Mouse (Mus musculus) liver, embryonic 16.5 days (tissue): ENCODE measurements around the gene Pin4. TPM values are rescaled to one million over a fixed set of nuclear protein-coding genes. Genes with fewer than 3 reads are reported as not detected.
A peak's percentile ranks its signal among the peaks of the same experiment; 100 is the strongest.
"Not testable (repeated sequence)": the region's sequence is repeated elsewhere in the genome, so short reads cannot be mapped to it uniquely, and the experiment has no call there.

Experiments
- ATAC-seq: fragments of 200-750 bp; cut with Nextera tagmentation; 2 replicates; pipeline ENCODE4 v1.8.0; 2017; ENCODE audit warnings: low read depth, mild to moderate bottlenecking, moderate number of reproducible peaks, moderate library complexity
- H3K27ac ChIP-seq: fragments of 300-500 bp; sonication (generic); 2 replicates; pipeline ENCODE4 v1.5.1; 2014; ENCODE audit warnings: mild to moderate bottlenecking, low read length
- H3K27me3 ChIP-seq: fragments of 300-500 bp; sonication (generic); 2 replicates; pipeline ENCODE4 v1.6.1; 2014; ENCODE audit warnings: low read depth, low read length, mixed read lengths; ENCODE audit not compliant: control insufficient read depth, insufficient read depth
- H3K36me3 ChIP-seq: fragments of 300-500 bp; sonication (generic); 2 replicates; pipeline ENCODE4 v1.6.1; 2014; ENCODE audit warnings: mild to moderate bottlenecking; ENCODE audit not compliant: control insufficient read depth, insufficient read depth
- H3K4me1 ChIP-seq: fragments of 300-500 bp; sonication (generic); 2 replicates; pipeline ENCODE4 v1.6.1; 2014; ENCODE audit warnings: low read depth, low read length, mixed read lengths; ENCODE audit not compliant: control insufficient read depth
- H3K4me2 ChIP-seq: fragments of 300-500 bp; sonication (generic); 2 replicates; pipeline ENCODE4 v1.6.1; 2014; ENCODE audit warnings: low read depth, low read length, mixed read lengths
- H3K4me3 ChIP-seq: fragments of 300-500 bp; sonication (generic); 2 replicates; pipeline ENCODE4 v1.5.1; 2014; ENCODE audit warnings: low read depth, mild to moderate bottlenecking, low read length
- H3K9ac ChIP-seq: fragments of 300-500 bp; sonication (generic); 2 replicates; pipeline ENCODE4 v1.6.1; 2014; ENCODE audit warnings: low read depth, low read length
- H3K9me3 ChIP-seq: fragments of 300-500 bp; sonication (generic); replicated peaks from 2 replicates; pipeline ENCODE4 v1.6.1; 2016; ENCODE audit warnings: low read length; ENCODE audit not compliant: control insufficient read depth
- WGBS: fragments of 180-500 bp; shearing (Covaris S2); extraction: QIAGEN DNeasy Blood & Tissue Kit; methylation state at CpG from one replicate; pipeline ENCODE4 v1.1.7; 2014; ENCODE audit not compliant: insufficient replicate concordance; 5-methylcytosine and 5-hydroxymethylcytosine counted together
- polyA plus RNA-seq: library from polyadenylated mRNA; unstranded; fragments of >200 nt; fragmentation: Nextera tagmentation; extraction: Ambion mirVana; gene quantifications from 2 replicates; pipeline ENCODE4 v1.2.1, GENCODE M21; 2015

Pin4 gene
- polyA plus RNA-seq, 1 experiment from 2014 or later = 35.7 TPM

DNA sequence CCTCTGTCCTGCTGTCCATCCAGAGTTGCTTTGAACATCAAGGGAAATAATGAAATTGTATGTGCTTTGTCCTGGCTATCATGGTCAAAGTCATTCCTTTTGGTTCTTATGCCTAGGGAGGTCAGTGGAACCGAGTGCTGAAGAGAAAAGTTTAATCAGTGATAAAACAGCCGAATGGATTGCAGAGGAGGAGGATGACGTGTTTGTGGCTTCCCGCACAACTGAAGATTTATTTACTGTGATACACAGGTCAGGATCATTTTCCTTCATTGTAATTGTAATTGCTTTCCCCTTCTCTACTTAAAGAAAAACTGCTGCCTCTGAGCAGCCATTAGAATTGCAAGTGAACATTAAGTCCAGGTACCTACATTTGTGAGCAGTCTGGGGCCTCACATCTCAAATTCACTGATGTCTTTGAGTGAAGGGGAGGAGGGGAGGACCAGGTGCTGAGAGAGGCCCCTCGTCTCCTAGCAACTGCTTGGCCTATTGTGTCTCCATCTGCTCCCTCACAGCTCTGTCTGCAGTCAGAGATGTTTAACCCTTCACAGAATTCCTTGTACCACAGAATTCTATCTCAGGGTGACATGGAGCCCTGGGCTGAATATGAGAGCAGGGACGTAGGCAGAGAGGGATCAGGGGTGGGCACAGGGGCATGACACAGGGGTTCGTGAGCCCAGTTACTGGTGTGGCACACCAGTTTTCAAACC lies 37.5 kb upstream of the Pin4 start:
- Histone ChIP-seq H3K27ac (no peak overlapping the region), H3K27me3 (no peaks in the 10 kb centered on the region), H3K4me2 (no peak overlapping the region), H3K4me1 (no peaks in the 10 kb centered on the region), H3K9ac (no peak overlapping the region), H3K9me3 (no peaks in the 10 kb centered on the region), H3K36me3 (no peaks in the 10 kb centered on the region), H3K4me3 (no peak overlapping the region)
- WGBS = 49% methylated on average over 7 of the region's 7 CpGs
- no peak for ATAC-seq

DNA sequence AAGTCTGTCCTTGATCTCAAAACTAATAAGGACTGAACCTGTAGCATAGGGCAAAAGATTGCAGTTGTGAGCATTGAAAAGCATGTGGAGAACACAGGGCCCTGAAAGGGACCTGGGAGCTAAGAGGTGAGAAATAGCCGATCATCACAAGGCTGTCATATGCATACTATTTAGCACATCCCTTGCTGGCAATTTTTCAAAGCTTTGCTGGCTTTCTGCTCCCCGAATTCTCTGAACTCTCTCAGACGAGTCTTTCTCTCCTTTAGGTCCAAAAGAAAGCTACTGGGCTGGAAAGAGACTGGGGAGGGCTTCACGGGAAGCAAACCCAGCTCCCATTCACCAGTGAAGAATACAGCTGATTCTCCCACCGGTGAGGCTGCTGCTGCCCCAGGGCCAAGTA lies 36.9 kb upstream of the Pin4 start:
- WGBS = 49% methylated on average over 5 of the region's 5 CpGs
- no peaks in the 10 kb centered on the region for H3K36me3 ChIP-seq
- H3K4me3 ChIP-seq = no peak overlapping the region
- no peak overlapping the region for H3K9ac ChIP-seq
- no peaks in the 10 kb centered on the region for H3K27me3 ChIP-seq
- no peak overlapping the region for H3K4me2 ChIP-seq
- no peaks in the 10 kb centered on the region for H3K9me3 ChIP-seq
- H3K4me1 ChIP-seq = no peaks in the 10 kb centered on the region
- no peak overlapping the region for H3K27ac ChIP-seq
- no peak for ATAC-seq

DNA sequence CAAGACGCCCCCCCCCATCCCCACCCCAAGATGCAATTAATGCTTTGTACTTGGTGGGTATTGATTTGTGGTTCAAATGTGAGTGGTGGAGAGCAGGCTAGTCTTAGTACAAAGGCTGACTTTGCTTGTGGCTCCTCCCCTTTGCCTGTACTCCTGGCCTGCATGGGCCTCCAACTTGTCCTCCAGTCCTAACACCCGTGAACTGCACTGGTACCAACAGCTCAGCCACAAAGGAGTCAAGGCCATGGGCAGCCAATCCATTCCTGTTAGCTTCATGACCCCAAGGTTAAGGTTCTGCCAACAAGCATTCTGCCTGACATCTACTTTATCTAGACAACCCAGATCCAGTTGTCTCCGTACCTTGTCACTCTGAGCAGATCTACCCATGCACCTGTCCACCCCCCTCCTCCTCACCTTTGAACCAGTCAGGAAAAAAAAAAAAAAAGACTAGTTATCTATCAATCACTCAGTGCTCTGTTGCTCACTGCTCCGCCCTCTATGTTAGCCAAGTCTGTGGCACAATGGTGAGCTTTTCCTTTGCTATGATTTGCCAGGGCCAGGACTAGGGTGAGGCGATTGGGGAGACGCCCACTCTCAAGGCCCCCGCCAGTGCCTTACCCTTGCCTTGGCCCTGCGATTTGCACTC lies 33.3 kb upstream of the Pin4 start:
- Histone ChIP-seq H3K4me1 (no peaks in the 10 kb centered on the region), H3K9ac (no peak overlapping the region), H3K9me3 (no peaks in the 10 kb centered on the region), H3K4me3 (no peak overlapping the region), H3K27me3 (no peaks in the 10 kb centered on the region), H3K36me3 (no peaks in the 10 kb centered on the region), H3K27ac (no peak overlapping the region), H3K4me2 (no peak overlapping the region)
- peak; percentile 72 for ATAC-seq
- WGBS = 52% methylated on average over 8 of the region's 8 CpGs

DNA sequence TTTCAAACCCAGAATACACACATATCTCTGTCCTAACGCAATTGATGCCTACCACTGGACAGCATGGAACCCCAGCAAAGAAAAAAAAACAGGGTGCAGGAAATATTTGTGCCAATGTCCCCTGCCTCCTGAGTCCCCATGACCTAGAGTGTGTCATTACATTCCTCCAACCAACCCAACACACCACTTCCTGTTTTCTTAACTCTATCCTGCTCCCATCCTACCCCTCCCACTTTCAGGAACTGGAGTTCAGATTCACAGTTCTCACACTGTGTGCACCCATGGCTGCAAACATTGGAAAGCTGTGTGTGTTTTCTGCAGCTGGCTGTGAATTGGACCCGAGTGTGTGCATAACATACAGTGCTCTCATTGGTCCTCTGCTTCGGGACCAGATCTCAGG lies 28.6 kb upstream of the Pin4 start:
- no peaks in the 10 kb centered on the region for H3K27me3 ChIP-seq
- WGBS = 61% methylated on average over 3 of the region's 3 CpGs
- no peak overlapping the region for H3K9ac ChIP-seq
- no peaks in the 10 kb centered on the region for H3K9me3 ChIP-seq
- no peak overlapping the region for H3K4me3 ChIP-seq
- no peak overlapping the region for H3K4me2 ChIP-seq
- no peaks in the 10 kb centered on the region for H3K4me1 ChIP-seq
- H3K27ac ChIP-seq = no peak overlapping the region
- no peaks in the 10 kb centered on the region for H3K36me3 ChIP-seq
- ATAC-seq = no peak

DNA sequence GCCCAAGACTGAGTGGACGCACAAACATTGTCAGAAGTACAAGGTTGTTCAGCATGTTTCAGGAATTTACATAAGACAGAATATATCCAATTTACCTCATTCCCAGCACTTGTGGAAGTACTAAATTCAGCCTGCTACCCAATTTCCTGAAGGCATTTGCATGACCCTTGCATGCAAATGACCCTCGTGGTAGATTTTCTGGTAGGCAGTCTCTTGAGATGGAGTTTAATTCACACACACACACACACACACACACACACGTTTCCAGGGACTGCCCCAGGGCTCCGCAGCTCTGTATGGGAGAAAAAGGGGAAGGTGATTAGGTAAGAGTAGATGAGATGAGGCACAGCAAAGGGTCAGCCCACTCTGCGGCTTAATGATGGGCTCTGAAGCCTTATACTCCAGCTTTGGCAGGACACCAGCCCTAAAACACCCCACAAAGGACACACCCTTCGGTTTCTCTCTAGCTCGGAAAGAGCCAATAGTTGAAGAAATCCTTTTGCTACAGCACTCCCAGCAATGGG lies 24.8 kb upstream of the Pin4 start:
- ATAC-seq = no peak
- Histone ChIP-seq H3K27me3 (no peaks in the 10 kb centered on the region), H3K9ac (no peak overlapping the region), H3K4me1 (no peaks in the 10 kb centered on the region), H3K27ac (no peak overlapping the region), H3K4me3 (no peak overlapping the region), H3K4me2 (no peak overlapping the region), H3K36me3 (no peaks in the 10 kb centered on the region), H3K9me3 (no peaks in the 10 kb centered on the region)
- 48% methylated on average over 7 of the region's 7 CpGs for WGBS

DNA sequence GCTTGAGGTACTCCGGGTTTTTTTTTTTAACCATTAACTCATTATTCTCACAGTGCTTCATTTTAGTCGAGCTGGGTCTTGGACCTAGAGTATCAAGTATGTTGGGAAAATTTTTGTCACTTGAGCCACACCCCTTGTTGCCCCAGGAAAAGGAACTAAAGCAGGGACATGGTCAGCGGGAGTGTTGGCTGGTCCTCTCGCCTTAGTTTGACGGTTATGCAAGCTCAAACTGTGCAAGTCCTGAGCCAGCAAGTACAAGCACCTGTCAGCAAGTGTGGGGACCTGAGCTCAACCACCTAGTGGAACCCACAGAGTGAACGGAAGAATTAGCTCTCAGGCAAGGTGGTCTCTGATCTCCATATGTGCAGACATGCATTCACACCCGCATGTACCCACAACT lies 17.4 kb upstream of the Pin4 start:
- no peak overlapping the region for H3K9ac ChIP-seq
- H3K4me2 ChIP-seq = no peak overlapping the region
- no peak overlapping the region for H3K27ac ChIP-seq
- WGBS = 56% methylated on average over 7 of the region's 7 CpGs
- H3K4me3 ChIP-seq = no peak overlapping the region
- H3K36me3 ChIP-seq = no peaks in the 10 kb centered on the region
- ATAC-seq = no peak
- no peaks in the 10 kb centered on the region for H3K4me1 ChIP-seq
- no peaks in the 10 kb centered on the region for H3K27me3 ChIP-seq
- no peaks in the 10 kb centered on the region for H3K9me3 ChIP-seq

DNA sequence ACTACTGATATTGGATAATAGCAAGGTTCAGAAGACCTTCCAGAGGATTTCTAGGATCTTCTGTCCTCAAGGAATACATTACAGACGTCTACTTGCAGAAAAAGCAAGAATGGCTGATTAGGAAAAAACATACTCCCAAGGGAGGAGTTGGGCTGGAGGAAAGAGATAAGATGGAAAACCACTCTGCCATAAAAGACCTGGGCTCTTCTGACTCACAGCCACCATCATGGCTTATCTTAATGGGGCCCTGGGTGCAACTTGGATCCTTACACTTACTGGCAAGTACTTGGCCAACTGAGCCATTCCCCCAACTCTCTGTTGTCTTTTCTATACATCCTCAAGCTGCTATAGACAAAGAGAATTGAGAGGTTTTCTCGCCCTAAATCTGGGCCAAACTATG lies 15.4 kb upstream of the Pin4 start:
- H3K9me3 ChIP-seq, H3K9ac ChIP-seq, ATAC-seq, H3K4me3 ChIP-seq, H3K27ac ChIP-seq, H3K36me3 ChIP-seq, H3K4me1 ChIP-seq, H3K4me2 ChIP-seq, H3K27me3 ChIP-seq: not testable (repeated sequence)
- 33% methylated on average over 2 of the region's 2 CpGs for WGBS

DNA sequence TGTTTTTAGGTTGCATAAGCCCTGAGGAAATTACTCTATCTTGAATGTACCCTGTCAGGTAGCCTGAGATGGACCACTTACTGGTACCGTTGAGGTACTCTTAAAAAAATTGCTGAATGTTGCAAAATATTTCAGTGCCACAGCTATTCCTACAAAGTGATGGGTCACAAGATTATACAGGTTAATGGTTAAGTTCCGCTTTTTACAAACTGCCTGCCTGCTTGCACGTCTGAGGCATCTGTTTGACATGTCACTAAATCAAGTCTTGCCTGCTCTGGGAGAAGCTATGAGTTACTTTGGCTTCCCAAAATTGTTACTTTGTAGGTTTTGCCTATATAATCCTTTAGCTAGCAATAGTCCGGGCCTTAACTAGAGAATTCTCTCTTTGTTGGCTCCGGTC lies 9.9 kb upstream of the Pin4 start:
- H3K9ac ChIP-seq, H3K9me3 ChIP-seq, H3K4me1 ChIP-seq, H3K4me2 ChIP-seq, H3K4me3 ChIP-seq, H3K36me3 ChIP-seq, H3K27ac ChIP-seq, H3K27me3 ChIP-seq, ATAC-seq: not testable (repeated sequence)
- 46% methylated on average over 5 of the region's 5 CpGs for WGBS

DNA sequence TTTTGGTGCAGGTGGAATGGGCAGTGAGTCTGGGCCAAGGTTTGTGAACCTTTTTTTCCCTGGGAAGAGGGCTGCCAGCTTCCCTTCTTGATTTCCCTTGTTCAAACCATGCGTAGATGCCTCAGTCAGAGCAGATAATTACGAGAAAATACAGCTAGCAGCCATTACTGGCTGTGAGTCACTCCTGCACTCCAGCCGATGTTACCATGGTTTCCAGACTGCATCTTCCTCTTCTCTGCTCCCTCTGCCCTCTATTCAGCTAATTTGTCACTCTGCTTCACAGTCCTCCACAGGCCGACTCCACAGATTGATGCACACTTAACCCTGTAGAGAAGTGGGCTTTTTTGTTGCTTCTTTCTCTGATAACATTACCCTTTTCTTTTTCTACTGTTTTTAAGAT lies 3.6 kb upstream of the Pin4 start:
- Histone ChIP-seq H3K4me1 (peaks cover 2% of the 10 kb centered on the region; the same call in 1 of the 2 replicates), H3K4me3 (no peak overlapping the region), H3K9me3 (no peaks in the 10 kb centered on the region), H3K4me2 (no peak overlapping the region), H3K36me3 (no peaks in the 10 kb centered on the region), H3K27ac (no peak overlapping the region), H3K27me3 (peaks cover 7% of the 10 kb centered on the region), H3K9ac (no peak overlapping the region)
- WGBS = 31% methylated on average over 4 of the region's 4 CpGs
- no peak for ATAC-seq
